Mouse (Mus musculus): ENCODE results near the gene Emilin2. TPM values are rescaled to one million over a fixed set of nuclear protein-coding genes. Genes with fewer than 3 reads are reported as not detected.

Gene Emilin2
- polyA plus RNA-seq, 1 experiment = 2.0 TPM

DNA sequence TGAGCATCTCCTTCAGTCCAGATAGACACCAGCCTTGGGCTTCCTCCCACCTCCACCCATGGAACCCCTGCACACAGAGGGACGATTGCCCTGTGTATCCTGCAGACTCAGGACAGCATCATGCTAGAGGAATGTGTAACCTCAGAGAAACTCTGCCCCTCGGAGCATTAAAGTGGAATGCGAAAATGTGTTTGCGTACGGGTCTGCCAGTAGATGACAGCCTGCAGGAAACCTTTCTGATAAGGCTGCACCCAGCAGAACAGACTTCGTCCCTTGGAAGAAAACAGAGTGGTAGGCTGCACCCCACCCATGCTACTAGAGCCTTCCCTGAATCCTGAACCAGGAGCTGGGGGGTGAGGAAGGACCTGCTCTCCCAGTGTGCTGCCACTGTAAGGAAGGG lies 26.9 kb downstream of the Emilin2 start:
- TF ChIP-seq POLR2A (IDR thresholded peaks at IDR 0.05; ENCODE audit: borderline replicate concordance, extremely low read depth, insufficient read depth, insufficient read length, poor library complexity, severe bottlenecking) (no peak), CTCF (IDR thresholded peaks at IDR 0.05; ENCODE audit: borderline replicate concordance, extremely low read depth, insufficient read depth, insufficient read length) (no peak)
- no peak for DNase-seq (ENCODE audit: low read depth)

DNA sequence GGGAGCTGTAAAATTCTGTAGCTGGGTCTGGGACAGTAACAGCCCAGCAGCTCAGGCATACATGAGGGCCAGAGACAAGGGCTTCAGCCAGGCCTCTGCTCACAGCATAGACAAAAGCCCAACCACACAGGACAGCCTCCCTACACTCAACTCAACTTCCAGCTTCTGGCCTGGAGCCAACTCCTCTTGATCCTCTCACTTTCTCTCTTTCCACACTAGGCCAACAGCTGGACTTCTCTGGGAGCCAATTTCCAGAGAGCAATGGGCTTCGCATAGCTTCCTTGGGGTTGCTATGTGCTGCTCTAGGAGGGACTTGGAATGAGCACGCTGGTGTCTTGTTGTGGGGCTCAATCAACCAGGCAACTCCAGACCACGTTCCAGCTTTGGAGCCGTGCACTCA lies 28.5 kb downstream of the Emilin2 start:
- peak; percentile 48 for DNase-seq (ENCODE audit: low read depth)
- TF ChIP-seq POLR2A (IDR thresholded peaks at IDR 0.05; ENCODE audit: borderline replicate concordance, extremely low read depth, insufficient read depth, insufficient read length, poor library complexity, severe bottlenecking) (no peak), CTCF (IDR thresholded peaks at IDR 0.05; ENCODE audit: borderline replicate concordance, extremely low read depth, insufficient read depth, insufficient read length) (no peak)

DNA sequence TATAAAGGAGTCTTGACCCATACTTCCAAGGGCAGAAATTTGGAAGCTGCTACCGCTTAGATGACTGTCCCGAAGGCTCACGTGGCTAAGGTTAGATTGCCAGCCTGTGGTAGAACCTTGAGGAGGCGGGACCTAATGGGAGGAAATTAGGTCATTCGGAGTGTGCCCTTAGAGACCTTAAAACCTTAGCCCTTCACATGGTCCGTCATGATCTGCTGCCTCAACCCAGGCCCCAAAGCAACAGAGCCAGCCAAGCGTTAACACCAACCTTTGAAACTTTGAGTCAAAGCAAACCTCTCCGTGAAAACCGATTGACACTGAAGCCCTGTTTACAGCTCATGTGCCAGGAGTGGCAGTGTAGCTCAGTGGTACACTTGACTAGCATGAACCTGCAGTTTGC lies 29.1 kb downstream of the Emilin2 start:
- no peak for DNase-seq (ENCODE audit: low read depth)
- TF ChIP-seq CTCF (IDR thresholded peaks at IDR 0.05; ENCODE audit: borderline replicate concordance, extremely low read depth, insufficient read depth, insufficient read length) (no peak), POLR2A (IDR thresholded peaks at IDR 0.05; ENCODE audit: borderline replicate concordance, extremely low read depth, insufficient read depth, insufficient read length, poor library complexity, severe bottlenecking) (no peak)

DNA sequence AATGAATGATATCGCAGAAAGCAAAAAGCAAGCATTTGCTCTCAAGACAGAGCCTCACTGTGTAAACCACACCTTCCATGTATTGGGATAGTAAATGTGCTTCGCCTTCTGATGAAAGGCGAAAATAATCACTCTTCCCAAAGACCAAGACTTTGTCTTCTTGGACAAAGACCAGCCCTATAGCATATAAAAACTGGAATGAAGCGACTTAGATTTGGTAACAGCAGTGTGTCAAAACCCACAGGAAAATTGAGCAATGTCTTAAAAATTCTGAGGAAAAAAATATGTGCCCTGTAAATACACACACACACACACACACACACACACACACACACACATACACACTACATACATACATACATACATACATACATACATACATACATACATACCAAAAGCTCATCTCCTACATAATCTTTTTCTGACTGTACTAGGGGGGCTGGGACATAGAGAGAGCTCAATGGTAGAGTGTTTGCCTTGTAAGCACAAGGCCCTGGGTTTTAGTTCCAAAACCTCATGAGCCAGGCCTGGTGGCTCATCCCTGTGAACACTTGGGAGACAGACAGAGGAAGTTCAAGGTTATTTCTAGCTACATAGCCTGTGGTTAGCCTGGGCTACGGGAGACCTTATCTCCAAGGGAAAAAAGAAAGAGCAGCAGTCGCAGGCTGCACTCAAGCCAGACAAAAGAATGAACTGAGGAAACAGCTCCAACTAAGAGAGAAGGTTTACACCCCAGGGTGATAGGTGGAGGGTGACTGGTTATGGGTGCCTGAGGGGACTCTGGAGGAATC lies 33.9 kb downstream of the Emilin2 start:
- TF ChIP-seq CTCF (IDR thresholded peaks at IDR 0.05; ENCODE audit: borderline replicate concordance, extremely low read depth, insufficient read depth, insufficient read length) (no peak), POLR2A (IDR thresholded peaks at IDR 0.05; ENCODE audit: borderline replicate concordance, extremely low read depth, insufficient read depth, insufficient read length, poor library complexity, severe bottlenecking) (no peak)
- DNase-seq (ENCODE audit: low read depth) = no peak

DNA sequence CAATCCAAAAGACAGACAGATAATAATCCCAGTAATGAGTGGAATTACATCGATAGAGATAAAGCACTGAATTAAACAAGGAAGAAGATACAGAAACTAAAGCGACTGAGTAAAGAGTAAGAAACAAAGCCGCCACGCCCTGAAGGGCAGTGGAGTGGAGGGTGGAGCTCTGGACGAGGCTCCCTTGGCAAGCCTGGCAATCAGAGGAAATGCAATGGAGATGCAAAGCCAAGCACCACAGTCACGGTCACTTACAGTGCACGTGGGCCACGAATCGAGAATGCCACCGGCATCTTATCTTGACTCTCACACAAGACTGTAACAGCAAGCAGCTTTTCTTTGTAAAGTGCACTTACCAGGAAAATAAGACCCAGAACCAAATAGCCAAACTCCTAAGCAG lies 35.0 kb downstream of the Emilin2 start:
- no peak for TF ChIP-seq POLR2A (IDR thresholded peaks at IDR 0.05; ENCODE audit: borderline replicate concordance, extremely low read depth, insufficient read depth, insufficient read length, poor library complexity, severe bottlenecking)
- TF ChIP-seq CTCF (IDR thresholded peaks at IDR 0.05; ENCODE audit: borderline replicate concordance, extremely low read depth, insufficient read depth, insufficient read length) = no peak
- no peak for DNase-seq (ENCODE audit: low read depth)

DNA sequence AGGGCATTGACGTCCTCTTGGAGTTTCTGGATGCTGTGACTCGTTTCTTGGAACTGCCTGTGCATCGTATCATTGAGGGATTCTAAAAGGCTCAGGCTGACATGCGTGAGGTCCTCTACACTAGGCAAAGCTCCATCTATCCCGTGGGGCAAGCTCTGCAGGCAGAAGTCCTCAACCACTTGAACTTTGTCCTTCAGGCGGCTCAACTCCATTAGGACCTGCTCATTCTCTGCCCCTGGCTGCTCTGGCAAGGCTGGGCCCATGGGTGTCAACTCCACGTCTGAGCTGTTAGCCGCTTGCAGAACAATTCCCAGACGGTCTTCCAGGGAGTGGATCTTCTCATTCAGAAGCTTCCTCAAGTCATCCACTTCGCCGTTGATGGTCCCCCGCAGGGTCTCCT lies 37.9 kb downstream of the Emilin2 start:
- no peak for DNase-seq (ENCODE audit: low read depth)
- TF ChIP-seq POLR2A (IDR thresholded peaks at IDR 0.05; ENCODE audit: borderline replicate concordance, extremely low read depth, insufficient read depth, insufficient read length, poor library complexity, severe bottlenecking) (no peak), CTCF (IDR thresholded peaks at IDR 0.05; ENCODE audit: borderline replicate concordance, extremely low read depth, insufficient read depth, insufficient read length) (no peak)

DNA sequence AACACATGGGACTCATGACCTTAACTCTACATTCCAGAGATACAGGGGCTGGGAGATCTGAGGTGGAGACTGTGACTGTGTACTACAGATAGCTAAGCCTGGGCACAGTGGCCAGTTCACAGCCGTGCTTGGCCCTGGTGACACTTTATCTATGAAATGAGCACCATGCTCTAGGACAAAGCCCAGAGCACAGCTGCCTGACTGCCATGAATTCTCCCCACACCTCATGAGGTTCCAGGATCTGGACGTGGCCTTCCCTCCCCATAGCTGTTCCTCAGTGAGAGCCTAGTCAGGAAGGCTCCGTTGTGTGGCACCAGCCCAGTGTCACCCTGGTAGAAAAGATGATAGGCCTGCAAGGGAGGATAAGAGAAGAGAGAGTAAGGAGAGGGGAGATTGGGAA lies 43.2 kb downstream of the Emilin2 start:
- no peak for TF ChIP-seq CTCF (IDR thresholded peaks at IDR 0.05; ENCODE audit: borderline replicate concordance, extremely low read depth, insufficient read depth, insufficient read length)
- no peak for TF ChIP-seq POLR2A (IDR thresholded peaks at IDR 0.05; ENCODE audit: borderline replicate concordance, extremely low read depth, insufficient read depth, insufficient read length, poor library complexity, severe bottlenecking)
- no peak for DNase-seq (ENCODE audit: low read depth)

DNA sequence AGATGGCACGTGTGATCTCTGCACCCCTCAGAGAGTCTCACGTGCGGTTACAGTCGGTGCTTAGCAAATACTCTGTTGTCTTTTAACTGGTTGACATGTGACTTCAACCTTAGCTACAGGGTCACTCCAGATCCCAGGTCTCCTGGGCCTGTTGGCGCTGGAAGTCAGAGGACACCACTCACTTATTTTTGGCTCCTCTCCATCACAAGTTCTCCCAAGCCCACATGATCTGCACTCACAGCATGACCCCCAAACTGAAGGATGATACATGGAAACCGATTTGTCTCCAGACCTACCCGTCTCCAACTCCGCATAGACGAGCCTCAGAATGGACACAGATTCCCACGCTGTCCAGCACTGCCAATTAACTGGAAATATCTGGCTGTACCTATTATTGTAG lies 43.6 kb downstream of the Emilin2 start:
- no peak for DNase-seq (ENCODE audit: low read depth)
- no peak for TF ChIP-seq POLR2A (IDR thresholded peaks at IDR 0.05; ENCODE audit: borderline replicate concordance, extremely low read depth, insufficient read depth, insufficient read length, poor library complexity, severe bottlenecking)
- TF ChIP-seq CTCF (IDR thresholded peaks at IDR 0.05; ENCODE audit: borderline replicate concordance, extremely low read depth, insufficient read depth, insufficient read length) = no peak

DNA sequence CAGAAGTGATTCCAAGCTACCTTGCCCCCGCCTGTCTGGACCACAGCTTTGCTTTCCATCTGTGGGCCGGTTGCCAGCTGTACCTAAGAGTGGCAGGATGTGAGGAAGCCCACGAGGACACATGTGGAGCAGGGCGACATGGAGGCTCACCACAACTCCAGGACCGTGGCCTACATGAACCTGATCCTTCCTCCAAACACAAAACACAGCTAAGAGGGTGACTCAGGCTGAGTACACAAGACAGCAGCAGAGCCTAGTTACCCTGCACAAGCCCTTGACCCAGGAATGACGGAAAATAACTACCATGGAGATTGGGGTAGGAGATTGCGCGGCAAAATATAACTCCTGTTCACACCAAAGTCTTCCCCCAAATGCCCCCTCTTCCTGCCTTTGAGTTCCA lies 44.4 kb downstream of the Emilin2 start:
- no peak for DNase-seq (ENCODE audit: low read depth)
- no peak for TF ChIP-seq POLR2A (IDR thresholded peaks at IDR 0.05; ENCODE audit: borderline replicate concordance, extremely low read depth, insufficient read depth, insufficient read length, poor library complexity, severe bottlenecking)

DNA sequence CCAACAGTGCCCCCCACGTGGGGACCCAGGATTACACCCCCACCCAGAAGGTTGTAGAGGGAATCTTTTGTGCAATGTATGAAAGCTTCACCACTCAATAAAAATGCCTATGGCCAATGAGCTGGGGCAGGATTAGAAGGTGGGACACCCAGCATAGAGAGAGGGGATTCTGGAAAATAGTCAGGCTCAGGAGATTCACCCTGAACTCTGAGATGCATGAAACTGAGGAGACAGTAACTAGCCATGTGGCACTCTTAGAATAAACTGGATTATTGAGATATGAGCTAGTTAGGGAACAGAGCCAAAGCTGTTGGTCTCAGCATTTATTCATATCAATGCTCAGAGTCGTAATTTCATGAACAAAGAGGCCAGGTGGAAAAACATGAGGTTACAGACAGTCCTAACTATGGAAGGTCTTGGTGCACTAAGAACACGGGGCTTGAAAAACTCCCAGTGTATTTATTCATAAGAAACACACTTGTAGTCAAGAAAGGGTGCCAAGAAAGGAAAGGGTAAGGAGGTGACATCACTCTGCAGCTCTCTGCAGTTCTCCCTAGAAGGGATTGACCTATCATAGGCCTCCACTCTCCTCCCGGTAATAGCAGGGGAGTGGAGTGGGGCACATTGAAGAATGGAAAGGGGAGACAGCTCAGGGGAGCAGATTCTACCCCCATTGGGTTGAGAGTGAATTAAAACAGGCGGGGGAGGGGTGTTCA lies 46.3 kb downstream of the Emilin2 start:
- DNase-seq (ENCODE audit: low read depth) = peak; percentile 15
- TF ChIP-seq CTCF (IDR thresholded peaks at IDR 0.05; ENCODE audit: borderline replicate concordance, extremely low read depth, insufficient read depth, insufficient read length) = no peak
- no peak for TF ChIP-seq POLR2A (IDR thresholded peaks at IDR 0.05; ENCODE audit: borderline replicate concordance, extremely low read depth, insufficient read depth, insufficient read length, poor library complexity, severe bottlenecking)

DNA sequence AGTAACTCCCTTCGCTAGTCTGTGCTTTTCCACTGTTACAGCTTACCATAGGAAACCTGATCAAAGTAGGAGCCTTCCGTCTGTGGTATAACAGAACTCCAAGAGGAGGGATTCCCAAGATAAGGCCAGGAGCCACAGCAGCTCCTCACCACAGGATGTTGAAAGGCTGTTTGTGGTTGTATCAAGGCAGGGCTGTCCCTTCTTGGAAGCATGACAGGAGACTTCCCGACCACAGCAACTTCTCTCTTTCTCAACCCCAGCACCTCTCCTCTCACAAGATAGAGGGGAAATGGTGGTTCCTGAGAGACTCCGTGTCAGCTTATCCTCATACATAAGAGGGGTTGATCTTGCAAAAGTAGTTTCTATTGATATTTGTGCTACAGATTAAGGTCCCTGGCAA lies 47.0 kb downstream of the Emilin2 start:
- no peak for DNase-seq (ENCODE audit: low read depth)
- TF ChIP-seq CTCF (IDR thresholded peaks at IDR 0.05; ENCODE audit: borderline replicate concordance, extremely low read depth, insufficient read depth, insufficient read length) = no peak
- TF ChIP-seq POLR2A (IDR thresholded peaks at IDR 0.05; ENCODE audit: borderline replicate concordance, extremely low read depth, insufficient read depth, insufficient read length, poor library complexity, severe bottlenecking) = no peak

DNA sequence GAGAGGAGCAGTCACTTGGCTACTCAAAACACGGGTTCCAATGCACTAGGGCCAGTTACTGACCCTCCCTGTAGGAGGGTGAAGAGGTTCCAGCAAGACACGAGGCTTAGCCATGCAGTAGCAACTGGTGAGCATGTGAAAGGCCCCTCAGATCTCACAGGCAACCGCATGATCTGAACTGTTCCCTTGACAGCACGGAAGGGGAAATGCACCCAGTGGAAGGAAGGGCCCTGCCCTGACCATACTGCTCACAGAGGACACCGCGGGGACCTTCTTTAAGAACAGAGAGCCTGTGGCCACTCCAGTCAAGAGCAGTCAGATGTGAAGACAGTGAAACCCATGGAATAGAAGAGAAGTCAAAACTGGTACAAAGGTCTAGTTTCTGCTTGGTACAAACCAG lies 48.6 kb downstream of the Emilin2 start:
- TF ChIP-seq CTCF (IDR thresholded peaks at IDR 0.05; ENCODE audit: borderline replicate concordance, extremely low read depth, insufficient read depth, insufficient read length) (no peak), POLR2A (IDR thresholded peaks at IDR 0.05; ENCODE audit: borderline replicate concordance, extremely low read depth, insufficient read depth, insufficient read length, poor library complexity, severe bottlenecking) (no peak)

More for the DNA sequence above, 48.6 kb downstream of the Emilin2 start:
- no peak for DNase-seq (ENCODE audit: low read depth)
